Mouse (Mus musculus): ENCODE results near the gene Mipol1. TPM values are rescaled to one million over a fixed set of nuclear protein-coding genes. Genes with fewer than 3 reads are reported as not detected.
"Not testable (repeated sequence)": the region's sequence is repeated elsewhere in the genome, so short reads cannot be mapped to it uniquely, and the experiment has no call there.

Gene Mipol1
- polyA plus RNA-seq, 1 experiment from 2014 or later, result 9.2 TPM

DNA sequence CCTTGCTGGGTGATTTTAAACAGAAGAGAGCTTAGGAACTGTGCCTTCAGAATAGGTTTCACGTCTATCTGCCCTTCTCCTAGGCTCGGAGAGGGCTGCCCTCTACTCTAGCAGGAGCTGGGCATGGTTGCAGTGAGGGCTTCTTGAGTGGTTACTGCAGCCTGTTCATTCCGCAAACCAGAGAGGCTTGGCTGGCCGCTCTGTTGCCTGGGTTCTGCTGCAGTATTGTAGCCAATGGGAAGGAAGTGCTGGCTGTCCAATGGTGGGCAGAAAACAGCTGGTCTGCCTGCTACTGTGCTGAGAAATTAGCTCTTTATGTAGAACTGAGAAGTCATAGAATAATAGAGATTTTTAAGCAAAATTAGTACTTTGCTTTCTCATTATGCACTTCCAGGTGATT, 169.3 kb downstream of the Mipol1 start:
- Histone ChIP-seq H3K36me3 (no peaks in the 10 kb centered on the region), H3K27me3 (no peaks in the 10 kb centered on the region), H3K9ac (no peak overlapping the region), H3K4me3 (no peak overlapping the region), H3K9me3 (no peaks in the 10 kb centered on the region), H3K27ac (no peak overlapping the region), H3K4me1 (no peaks in the 10 kb centered on the region), H3K4me2 (replicated peaks) (no peak overlapping the region)
- no peak for ATAC-seq (ENCODE audit: low FRiP score, low read depth)
- WGBS, result 67% methylated on average over 4 of the region's 4 CpGs

GRCm38 (mm10) chr12:57400186-57400585, 170.0 kb downstream of the Mipol1 start:
- no peak overlapping the region for H3K9ac ChIP-seq
- no peaks in the 10 kb centered on the region for H3K36me3 ChIP-seq
- no peak overlapping the region for H3K4me2 ChIP-seq (replicated peaks)
- WGBS, result 59% methylated on average over 4 of the region's 4 CpGs
- H3K9me3 ChIP-seq, result no peaks in the 10 kb centered on the region
- H3K27me3 ChIP-seq, result no peaks in the 10 kb centered on the region
- no peaks in the 10 kb centered on the region for H3K4me1 ChIP-seq
- no peak overlapping the region for H3K4me3 ChIP-seq
- ATAC-seq (ENCODE audit: low FRiP score, low read depth), result no peak
- H3K27ac ChIP-seq, result no peak overlapping the region

DNA sequence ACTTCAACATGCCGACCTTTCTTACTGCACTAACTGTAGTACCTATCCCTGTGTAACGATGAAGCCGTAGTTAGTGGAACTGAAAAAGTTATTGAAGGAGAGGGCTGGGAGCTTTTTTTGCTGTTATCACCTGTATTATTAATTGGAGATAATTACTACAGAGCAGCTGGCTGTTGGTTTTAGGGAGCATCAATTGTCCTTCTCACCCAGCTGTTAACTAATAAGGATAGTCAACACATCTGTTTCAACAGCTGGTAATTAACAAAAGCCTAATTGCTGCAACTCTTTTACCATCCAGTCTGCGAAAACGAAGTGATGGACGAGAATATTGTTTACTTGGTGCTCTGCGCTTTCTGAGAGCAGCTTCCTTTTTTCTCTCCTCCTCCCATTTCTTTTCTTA, 170.9 kb downstream of the Mipol1 start:
- H3K4me1 ChIP-seq, result no peaks in the 10 kb centered on the region
- H3K4me3 ChIP-seq, result no peak overlapping the region
- H3K4me2 ChIP-seq (replicated peaks), result no peak overlapping the region
- no peak overlapping the region for H3K27ac ChIP-seq
- no peak overlapping the region for H3K9ac ChIP-seq
- ATAC-seq (ENCODE audit: low FRiP score, low read depth), result no peak
- no peaks in the 10 kb centered on the region for H3K9me3 ChIP-seq
- H3K36me3 ChIP-seq, result no peaks in the 10 kb centered on the region
- WGBS, result 47% methylated on average over 7 of the region's 7 CpGs
- no peaks in the 10 kb centered on the region for H3K27me3 ChIP-seq

DNA sequence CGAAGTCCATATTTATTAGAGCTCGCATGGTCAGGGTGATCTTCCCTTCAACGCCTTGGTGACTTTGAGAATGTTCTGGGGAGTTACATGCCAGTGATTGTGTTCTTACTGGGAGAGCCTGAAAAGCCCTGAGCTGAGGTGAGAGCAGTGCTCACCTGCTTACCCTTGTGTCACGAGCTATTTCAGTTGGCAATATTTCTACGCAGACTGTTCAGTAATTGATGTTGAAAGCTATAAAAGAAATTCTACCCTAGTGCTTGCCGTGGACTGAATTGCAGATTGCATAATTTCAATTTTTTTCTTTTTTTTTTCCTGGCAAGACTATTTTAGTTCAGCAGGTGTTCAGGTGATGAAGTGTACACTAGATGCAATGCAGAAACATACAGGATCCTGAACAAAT, 172.1 kb downstream of the Mipol1 start:
- Histone ChIP-seq H3K4me3 (no peak overlapping the region), H3K36me3 (no peaks in the 10 kb centered on the region), H3K9ac (no peak overlapping the region), H3K27ac (no peak overlapping the region), H3K27me3 (no peaks in the 10 kb centered on the region), H3K9me3 (no peaks in the 10 kb centered on the region), H3K4me1 (no peaks in the 10 kb centered on the region), H3K4me2 (replicated peaks) (no peak overlapping the region)
- WGBS, result 72% methylated on average over 6 of the region's 6 CpGs
- no peak for ATAC-seq (ENCODE audit: low FRiP score, low read depth)

DNA sequence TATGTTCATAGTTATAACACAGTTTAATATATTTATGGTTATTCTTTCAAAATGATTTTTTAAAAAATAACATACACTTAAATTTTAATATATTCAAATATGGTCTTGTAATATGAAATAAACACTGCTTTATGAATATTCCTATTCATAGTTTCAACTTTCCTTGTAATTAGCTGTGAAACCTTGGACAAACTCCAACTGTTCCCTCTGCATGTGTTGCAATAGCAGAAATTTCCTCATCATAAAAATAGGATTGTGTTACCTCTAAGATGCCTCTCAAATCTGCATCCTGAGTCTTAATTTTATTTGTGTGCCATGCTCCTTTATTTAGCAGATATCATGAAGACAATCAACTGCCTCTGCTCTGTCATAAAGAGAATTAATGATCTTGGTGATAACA, 179.7 kb downstream of the Mipol1 start:
- H3K27me3 ChIP-seq, result no peaks in the 10 kb centered on the region
- H3K9ac ChIP-seq, result no peak overlapping the region
- no peak for ATAC-seq (ENCODE audit: low FRiP score, low read depth)
- H3K9me3 ChIP-seq, result no peaks in the 10 kb centered on the region
- H3K4me2 ChIP-seq (replicated peaks), result no peak overlapping the region
- H3K4me3 ChIP-seq, result no peak overlapping the region
- H3K27ac ChIP-seq, result no peak overlapping the region
- H3K4me1 ChIP-seq, result no peaks in the 10 kb centered on the region
- no peaks in the 10 kb centered on the region for H3K36me3 ChIP-seq

- H3K4me1 ChIP-seq, result no peaks in the 10 kb centered on the region
- no peaks in the 10 kb centered on the region for H3K27me3 ChIP-seq
- 77% methylated on average over 3 of the region's 3 CpGs for WGBS
- H3K9ac ChIP-seq, result no peak overlapping the region
- H3K4me2 ChIP-seq (replicated peaks), result no peak overlapping the region
- no peak overlapping the region for H3K27ac ChIP-seq
- no peaks in the 10 kb centered on the region for H3K9me3 ChIP-seq
- no peaks in the 10 kb centered on the region for H3K36me3 ChIP-seq
- no peak overlapping the region for H3K4me3 ChIP-seq
- no peak for ATAC-seq (ENCODE audit: low FRiP score, low read depth)
Observed at GRCm38 (mm10) chr12:57413833-57414232, 183.6 kb downstream of the Mipol1 start.

DNA sequence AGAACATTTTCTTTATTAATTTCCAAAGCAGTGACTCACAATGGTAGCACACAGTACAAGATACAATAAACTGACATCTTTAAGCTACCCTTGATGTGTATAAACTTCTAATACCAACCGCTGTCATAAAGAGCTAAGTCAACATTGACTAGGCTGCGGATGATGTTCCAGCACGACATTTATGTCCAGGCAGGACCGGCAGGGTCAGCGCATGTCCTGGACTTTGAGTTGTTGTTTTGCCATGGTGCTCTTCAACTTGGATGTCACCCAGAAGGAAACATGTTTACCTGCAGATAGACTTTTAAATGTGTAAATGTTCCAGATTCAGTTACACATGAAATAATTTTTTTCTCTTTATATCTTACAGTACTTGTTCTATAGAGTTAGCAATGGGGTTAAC, 194.7 kb downstream of the Mipol1 start:
- no peak overlapping the region for H3K27ac ChIP-seq
- H3K27me3 ChIP-seq, result no peaks in the 10 kb centered on the region
- H3K9ac ChIP-seq, result no peak overlapping the region
- no peaks in the 10 kb centered on the region for H3K4me1 ChIP-seq
- 0 out of 2 replicates have a peak, but pooled peaks cover 4% of the 10 kb centered on the region for H3K9me3 ChIP-seq
- H3K36me3 ChIP-seq, result no peaks in the 10 kb centered on the region
- no peak overlapping the region for H3K4me3 ChIP-seq
- H3K4me2 ChIP-seq (replicated peaks), result no peak overlapping the region
- ATAC-seq (ENCODE audit: low FRiP score, low read depth), result no peak
- 95% methylated on average over 5 of the region's 5 CpGs for WGBS

GRCm38 (mm10) chr12:57428243-57428642, 198.0 kb downstream of the Mipol1 start:
- Histone ChIP-seq H3K27me3 (no peaks in the 10 kb centered on the region), H3K4me1 (no peaks in the 10 kb centered on the region), H3K4me2 (replicated peaks) (no peak overlapping the region), H3K36me3 (no peaks in the 10 kb centered on the region), H3K9ac (no peak overlapping the region), H3K4me3 (no peak overlapping the region), H3K27ac (no peak overlapping the region), H3K9me3 (0 out of 2 replicates have a peak, but pooled peaks cover 4% of the 10 kb centered on the region)
- WGBS, result 81% methylated on average over 3 of the region's 3 CpGs
- no peak for ATAC-seq (ENCODE audit: low FRiP score, low read depth)

DNA sequence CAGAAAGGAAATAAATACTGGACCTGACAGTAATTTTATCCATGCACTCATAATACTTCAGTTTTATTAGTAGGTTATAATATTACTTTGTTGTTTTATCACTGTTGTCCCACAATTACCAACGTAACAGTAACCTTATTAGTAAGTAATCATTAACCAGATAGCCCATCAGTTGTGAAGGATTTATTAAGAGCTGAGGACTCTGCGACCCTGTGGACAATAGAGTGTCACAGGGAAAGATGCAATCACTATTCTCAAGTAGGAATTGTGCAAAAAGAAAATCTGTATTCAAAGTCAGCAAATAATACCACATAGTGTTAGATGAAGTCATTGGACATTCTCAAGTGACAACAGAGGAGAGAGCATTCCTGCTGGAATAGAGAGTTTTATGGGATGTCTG, 198.5 kb downstream of the Mipol1 start:
- WGBS, result 62% methylated on average over 2 of the region's 2 CpGs
- Histone ChIP-seq H3K27me3 (no peaks in the 10 kb centered on the region), H3K9ac (no peak overlapping the region), H3K27ac (no peak overlapping the region), H3K4me3 (no peak overlapping the region), H3K4me2 (replicated peaks) (no peak overlapping the region), H3K9me3 (0 out of 2 replicates have a peak, but pooled peaks cover 4% of the 10 kb centered on the region), H3K36me3 (no peaks in the 10 kb centered on the region), H3K4me1 (no peaks in the 10 kb centered on the region)
- no peak for ATAC-seq (ENCODE audit: low FRiP score, low read depth)

DNA sequence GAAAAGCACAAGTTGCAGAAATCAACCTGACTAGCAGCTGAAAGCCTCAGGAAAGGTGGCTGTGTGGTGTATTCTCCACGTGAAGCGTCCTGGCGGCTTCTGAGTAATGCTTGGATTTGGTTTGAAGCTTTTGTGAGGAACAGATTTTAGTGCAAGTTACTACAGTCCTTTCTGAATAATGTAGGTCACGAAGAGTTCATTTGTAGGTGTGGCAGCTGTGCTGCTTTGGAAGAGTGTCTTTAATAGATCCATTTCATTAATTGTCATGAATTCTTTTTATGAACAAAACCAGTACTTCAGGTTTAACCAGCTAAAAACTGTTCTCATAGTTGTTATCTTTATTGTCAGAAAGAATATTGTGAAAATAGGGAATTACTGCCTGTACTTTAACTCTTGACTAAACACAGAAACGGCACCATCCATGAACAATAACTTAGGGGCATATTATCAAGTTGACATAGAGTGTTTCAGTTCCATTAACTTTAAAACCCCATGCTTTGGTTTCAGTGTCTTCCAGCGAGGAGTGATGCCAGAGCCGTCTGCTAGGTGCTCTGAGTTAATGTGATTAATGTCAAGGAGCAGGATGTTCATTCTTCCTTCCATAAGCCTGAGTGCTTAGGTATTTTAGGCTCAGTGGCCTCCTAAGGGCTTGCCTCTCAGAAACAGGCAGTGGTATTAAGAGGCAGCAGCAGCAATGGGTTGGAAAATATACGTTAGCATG, 206.9 kb downstream of the Mipol1 start:
- not testable (repeated sequence) for H3K27ac ChIP-seq; H3K36me3 ChIP-seq; H3K9me3 ChIP-seq; H3K27me3 ChIP-seq; ATAC-seq (ENCODE audit: low FRiP score, low read depth); H3K4me3 ChIP-seq; H3K9ac ChIP-seq; H3K4me2 ChIP-seq (replicated peaks); H3K4me1 ChIP-seq
- 70% methylated on average over 8 of the region's 8 CpGs for WGBS

GRCm38 (mm10) chr12:57444281-57444903, 214.2 kb downstream of the Mipol1 start:
- WGBS, result 73% methylated on average over 10 of the region's 10 CpGs
- Histone ChIP-seq H3K4me1 (no peaks in the 10 kb centered on the region), H3K9me3 (no peaks in the 10 kb centered on the region), H3K27me3 (no peaks in the 10 kb centered on the region), H3K27ac (no peak overlapping the region), H3K4me2 (replicated peaks) (no peak overlapping the region), H3K4me3 (no peak overlapping the region), H3K36me3 (no peaks in the 10 kb centered on the region), H3K9ac (no peak overlapping the region)
- ATAC-seq (ENCODE audit: low FRiP score, low read depth), result no peak

GRCm38 (mm10) chr12:57447331-57447730, 217.1 kb downstream of the Mipol1 start:
- Histone ChIP-seq H3K27me3 (no peaks in the 10 kb centered on the region), H3K4me3 (no peak overlapping the region), H3K4me1 (no peaks in the 10 kb centered on the region), H3K9ac (no peak overlapping the region), H3K27ac (no peak overlapping the region), H3K36me3 (no peaks in the 10 kb centered on the region), H3K9me3 (no peaks in the 10 kb centered on the region), H3K4me2 (replicated peaks) (no peak overlapping the region)
- 87% methylated on average over 3 of the region's 3 CpGs for WGBS
- ATAC-seq (ENCODE audit: low FRiP score, low read depth), result no peak

- no peaks in the 10 kb centered on the region for H3K4me1 ChIP-seq
- no peak overlapping the region for H3K27ac ChIP-seq
- H3K9ac ChIP-seq, result no peak overlapping the region
- WGBS, result 81% methylated on average over 1 of the region's 1 CpGs
- H3K4me3 ChIP-seq, result no peak overlapping the region
- H3K27me3 ChIP-seq, result no peaks in the 10 kb centered on the region
- no peaks in the 10 kb centered on the region for H3K9me3 ChIP-seq
- no peak for ATAC-seq (ENCODE audit: low FRiP score, low read depth)
- no peak overlapping the region for H3K4me2 ChIP-seq (replicated peaks)
- H3K36me3 ChIP-seq, result no peaks in the 10 kb centered on the region
Observed at GRCm38 (mm10) chr12:57449299-57449698, 219.1 kb downstream of the Mipol1 start.

Measured in limb, embryonic 13.5 days (tissue).